Mouse (Mus musculus): Measurements from ENCODE around the gene Serping1.

The Serping1 gene

DNA sequence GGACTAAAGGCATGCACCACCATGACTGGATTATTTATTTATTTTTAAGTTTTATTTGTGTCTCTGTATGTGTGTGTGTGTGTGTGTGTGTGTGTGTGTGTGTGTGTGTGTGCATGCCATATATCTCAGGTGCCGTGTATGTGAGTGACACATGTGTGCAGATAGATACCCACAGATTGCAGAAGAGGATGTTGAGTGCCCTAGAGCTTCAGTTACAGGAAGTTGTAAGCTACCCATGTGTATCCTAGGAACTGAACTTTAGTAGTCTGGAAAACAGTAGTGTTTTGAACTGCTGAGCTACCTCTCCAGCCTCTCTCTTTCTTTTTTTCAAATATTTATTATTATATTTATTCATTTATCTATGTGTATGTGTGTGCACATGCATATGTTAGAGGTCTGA lies 8.1 kb upstream of the Serping1 start:
- DNase-seq (ENCODE audit: extremely low read depth, low read depth, low spot score) = no peak

GRCm38 (mm10) chr2:84779210-84779609 lies 4.0 kb upstream of the Serping1 start:
- no peak for DNase-seq (ENCODE audit: extremely low read depth, low read depth, low spot score)

GRCm38 (mm10) chr2:84777706-84778105 lies 2.5 kb upstream of the Serping1 start:
- no peak for DNase-seq (ENCODE audit: extremely low read depth, low read depth, low spot score)

- DNase-seq (ENCODE audit: extremely low read depth, low read depth, low spot score) = no peak
Measured at GRCm38 (mm10) chr2:84775665-84776064, 421 bp upstream of the Serping1 start.

DNA sequence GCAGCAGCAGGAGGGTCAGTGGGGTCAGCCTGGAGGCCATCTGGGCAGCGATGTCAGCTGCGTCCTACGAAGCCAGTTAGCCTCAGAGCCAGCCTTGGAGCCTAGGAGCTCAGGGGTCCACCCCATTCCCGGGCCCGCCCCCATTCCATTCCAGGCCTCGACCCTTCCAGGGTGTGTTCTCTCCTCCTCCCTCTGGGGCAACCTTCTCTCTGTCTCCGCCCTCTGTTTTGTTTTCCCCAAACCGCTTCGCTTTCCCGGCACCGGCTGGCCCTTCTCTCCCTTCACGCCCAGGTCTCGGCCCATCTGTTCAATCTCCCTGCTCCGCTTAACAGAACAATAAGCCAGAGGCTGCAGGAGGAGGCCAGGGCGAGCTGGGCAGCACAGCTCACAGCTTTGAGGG lies 493 bp downstream of the Serping1 start:
- no peak for DNase-seq (ENCODE audit: extremely low read depth, low read depth, low spot score)

GRCm38 (mm10) chr2:84773195-84773594 lies 2.0 kb downstream of the Serping1 start:
- no peak for DNase-seq (ENCODE audit: extremely low read depth, low read depth, low spot score)

DNA sequence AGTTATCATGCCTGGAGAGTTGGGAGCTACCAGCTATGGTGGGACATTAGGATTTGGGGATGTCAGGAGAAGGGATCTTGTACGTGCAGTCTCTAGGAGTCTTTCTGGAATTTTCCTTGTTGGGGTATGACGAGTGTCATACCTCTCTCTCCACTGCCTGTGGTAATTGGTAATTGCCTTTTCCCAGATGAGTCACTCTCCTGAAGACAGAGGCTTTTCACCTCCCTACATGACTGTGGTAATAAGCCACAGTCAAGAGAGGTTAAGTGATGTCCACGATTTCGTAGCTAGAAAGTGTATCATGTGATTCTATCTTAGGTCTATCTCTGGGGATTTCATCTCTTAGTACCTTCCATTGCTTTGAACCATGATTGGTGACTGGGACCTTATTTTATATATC lies 2.8 kb downstream of the Serping1 start:
- DNase-seq (ENCODE audit: extremely low read depth, low read depth, low spot score) = no peak

DNA sequence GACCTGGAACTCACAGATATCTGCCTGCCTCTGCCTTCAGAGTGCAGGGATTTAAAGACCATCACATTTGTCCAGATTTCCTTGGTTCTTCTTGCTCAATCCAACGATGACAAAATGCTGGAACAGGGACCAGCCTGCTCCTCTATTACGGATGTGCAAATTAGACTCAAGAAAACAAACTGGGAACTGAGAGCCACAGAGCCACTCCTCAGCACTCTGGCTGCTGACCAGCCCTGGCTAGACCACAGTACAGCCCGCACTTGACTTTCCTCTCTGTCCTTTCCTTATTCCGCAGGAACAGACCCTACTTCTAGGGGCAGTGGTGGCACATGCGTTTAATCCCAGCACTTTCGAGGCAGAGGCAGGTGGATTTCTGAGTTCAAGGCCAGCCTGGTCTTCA lies 4.7 kb downstream of the Serping1 start:
- DNase-seq (ENCODE audit: extremely low read depth, low read depth, low spot score) = no peak

DNA sequence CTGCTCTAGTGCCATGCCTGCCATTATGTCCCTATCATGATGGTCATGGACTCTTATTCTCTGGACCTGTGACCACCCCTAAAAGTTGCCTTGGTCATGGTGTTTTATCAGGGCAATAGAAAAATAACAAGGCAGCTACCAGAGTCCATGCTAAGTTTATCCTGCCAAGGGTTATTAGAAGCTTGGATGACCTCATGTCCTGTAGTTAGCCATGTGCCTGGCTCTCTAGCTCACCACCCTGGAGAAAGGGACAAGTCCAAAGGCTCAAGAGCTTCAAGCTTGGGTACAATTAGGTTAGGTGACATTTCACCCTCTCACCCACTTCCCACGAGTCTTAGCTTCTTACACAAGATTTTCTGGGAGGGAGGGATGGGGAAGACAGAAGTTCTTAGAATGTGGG lies 12.4 kb downstream of the Serping1 start:
- no peak for DNase-seq (ENCODE audit: extremely low read depth, low read depth, low spot score)

- no peak for DNase-seq (ENCODE audit: extremely low read depth, low read depth, low spot score)
Measured at GRCm38 (mm10) chr2:84762295-84762694, 12.9 kb downstream of the Serping1 start.

DNA sequence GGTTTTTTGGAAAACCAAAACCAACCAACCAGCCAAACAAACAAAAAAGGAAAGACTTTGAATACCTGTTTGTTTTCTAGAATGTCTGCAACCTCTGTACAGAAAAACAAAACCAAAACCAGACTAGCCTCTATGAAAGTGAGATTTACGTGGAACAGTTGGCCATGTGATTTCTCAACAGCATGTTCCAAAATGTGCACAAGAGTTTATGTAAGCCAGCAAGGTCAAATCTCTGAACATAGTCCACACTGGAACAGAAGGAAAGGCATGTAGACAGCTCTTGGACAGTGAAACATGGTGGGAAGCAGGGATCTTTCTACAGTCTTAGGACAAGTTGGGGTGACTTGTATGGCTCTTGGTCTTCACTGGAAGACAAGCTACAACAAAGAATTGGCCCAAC lies 13.4 kb downstream of the Serping1 start:
- DNase-seq (ENCODE audit: extremely low read depth, low read depth, low spot score) = no peak

DNA sequence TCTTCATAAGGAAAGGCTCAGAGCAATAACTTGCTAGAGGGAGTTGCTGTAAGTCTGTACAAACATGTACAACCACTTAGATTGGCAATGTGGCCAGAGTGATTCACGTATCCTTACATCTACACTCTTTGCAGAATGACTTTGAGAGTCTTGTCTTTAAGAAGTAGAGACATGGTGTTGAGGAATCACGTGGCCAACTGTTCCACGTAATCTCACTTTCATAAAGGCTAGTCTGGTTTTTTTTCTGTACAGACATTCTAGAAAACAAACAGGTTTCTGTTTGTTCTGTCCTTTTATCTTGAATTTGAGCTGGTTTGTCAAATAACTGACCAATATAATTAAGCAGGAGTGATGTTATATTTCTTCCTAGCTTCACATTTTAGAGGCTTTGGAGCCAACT lies 13.9 kb downstream of the Serping1 start:
- no peak for DNase-seq (ENCODE audit: extremely low read depth, low read depth, low spot score)

DNA sequence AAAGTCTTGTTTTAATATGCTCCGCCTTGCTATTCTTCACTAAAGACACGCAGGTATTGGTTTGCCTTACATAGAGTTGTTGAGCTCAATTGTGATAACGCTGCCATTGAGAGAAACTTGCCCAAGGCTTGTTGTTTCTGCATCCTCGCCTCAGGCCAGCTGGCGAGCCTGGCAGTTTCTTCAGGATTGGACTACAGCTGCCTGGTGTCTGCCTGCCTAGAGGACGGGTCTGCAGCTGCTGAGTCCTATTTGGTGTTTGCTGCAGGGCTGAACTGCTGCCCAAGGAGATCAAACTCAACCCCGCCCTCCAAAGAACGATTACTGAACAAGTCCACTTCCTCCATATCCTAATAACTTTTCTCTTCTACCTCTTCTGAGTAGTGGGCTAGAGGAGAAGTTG lies 14.5 kb downstream of the Serping1 start:
- DNase-seq (ENCODE audit: extremely low read depth, low read depth, low spot score) = no peak

DNA sequence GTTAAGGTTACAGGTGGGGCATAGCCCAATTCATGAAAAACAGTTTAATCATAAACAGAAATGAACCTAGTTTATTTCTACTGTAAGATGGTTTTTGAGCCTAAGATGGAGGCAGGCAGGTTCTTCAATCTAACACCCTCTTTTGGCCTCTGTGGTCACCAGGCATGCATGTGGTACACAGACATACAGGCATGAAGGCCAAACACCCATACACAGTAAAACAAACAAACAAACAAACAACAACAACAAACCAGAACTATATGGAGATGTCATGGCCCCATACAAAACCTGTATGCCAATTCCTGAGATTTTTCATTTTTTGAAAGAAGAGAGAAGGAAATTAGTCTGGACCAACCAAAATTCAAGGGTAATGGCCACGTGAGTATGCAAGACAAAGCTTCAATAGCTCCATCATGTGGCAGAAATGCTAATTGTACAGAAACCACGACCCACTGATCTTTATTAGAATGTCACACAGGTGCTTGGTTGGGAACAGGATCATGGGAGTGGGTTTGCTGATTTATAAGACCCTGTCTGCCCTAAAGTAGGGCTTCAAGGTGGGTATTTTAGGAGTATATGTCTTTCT lies 16.6 kb downstream of the Serping1 start:
- no peak for DNase-seq (ENCODE audit: extremely low read depth, low read depth, low spot score)

DNA sequence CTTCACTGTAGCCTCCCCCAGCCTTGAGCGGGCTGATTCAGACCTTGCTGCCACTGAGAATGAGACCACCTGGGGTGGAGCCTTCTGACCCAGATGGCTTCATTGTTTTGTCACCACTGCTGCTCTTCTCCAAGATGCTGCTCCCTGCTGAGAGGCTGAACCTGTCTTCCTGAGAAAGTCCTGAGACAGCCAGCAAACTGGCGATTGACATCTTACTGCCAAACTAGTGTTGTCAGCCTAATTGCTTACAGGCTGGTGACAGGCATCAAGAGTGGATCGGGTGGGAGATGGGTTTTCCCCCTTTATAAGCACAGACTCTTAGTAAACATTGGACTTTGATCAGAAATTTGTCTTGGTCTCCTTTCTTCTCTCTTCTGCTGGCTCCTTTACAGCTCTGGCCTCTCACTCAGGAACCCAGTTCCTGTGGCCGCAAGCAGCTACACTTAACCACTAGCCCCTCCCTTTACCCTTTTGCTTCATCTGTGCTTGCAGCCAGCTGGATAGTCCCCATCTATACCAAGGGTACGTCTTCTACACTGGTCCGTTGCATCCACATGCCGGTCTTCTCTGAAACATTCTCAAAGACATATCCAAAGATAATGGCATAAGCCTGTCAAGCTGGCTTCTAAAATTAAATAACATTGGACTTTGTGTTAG lies 18.1 kb downstream of the Serping1 start:
- no peak for DNase-seq (ENCODE audit: extremely low read depth, low read depth, low spot score)

GRCm38 (mm10) chr2:84756245-84756644 lies 19.0 kb downstream of the Serping1 start:
- DNase-seq (ENCODE audit: extremely low read depth, low read depth, low spot score) = no peak

GRCm38 (mm10) chr2:84750115-84750514 lies 25.1 kb downstream of the Serping1 start:
- no peak for DNase-seq (ENCODE audit: extremely low read depth, low read depth, low spot score)

- no peak for DNase-seq (ENCODE audit: extremely low read depth, low read depth, low spot score)
Measured at GRCm38 (mm10) chr2:84744126-84744525, 31.1 kb downstream of the Serping1 start.

GRCm38 (mm10) chr2:84743561-84743960 lies 31.7 kb downstream of the Serping1 start, which contains the start of gene Gm19426:
TSS of gene Gm19426 (minus strand) at chr2:84743655.
- DNase-seq (ENCODE audit: extremely low read depth, low read depth, low spot score) = no peak

DNA sequence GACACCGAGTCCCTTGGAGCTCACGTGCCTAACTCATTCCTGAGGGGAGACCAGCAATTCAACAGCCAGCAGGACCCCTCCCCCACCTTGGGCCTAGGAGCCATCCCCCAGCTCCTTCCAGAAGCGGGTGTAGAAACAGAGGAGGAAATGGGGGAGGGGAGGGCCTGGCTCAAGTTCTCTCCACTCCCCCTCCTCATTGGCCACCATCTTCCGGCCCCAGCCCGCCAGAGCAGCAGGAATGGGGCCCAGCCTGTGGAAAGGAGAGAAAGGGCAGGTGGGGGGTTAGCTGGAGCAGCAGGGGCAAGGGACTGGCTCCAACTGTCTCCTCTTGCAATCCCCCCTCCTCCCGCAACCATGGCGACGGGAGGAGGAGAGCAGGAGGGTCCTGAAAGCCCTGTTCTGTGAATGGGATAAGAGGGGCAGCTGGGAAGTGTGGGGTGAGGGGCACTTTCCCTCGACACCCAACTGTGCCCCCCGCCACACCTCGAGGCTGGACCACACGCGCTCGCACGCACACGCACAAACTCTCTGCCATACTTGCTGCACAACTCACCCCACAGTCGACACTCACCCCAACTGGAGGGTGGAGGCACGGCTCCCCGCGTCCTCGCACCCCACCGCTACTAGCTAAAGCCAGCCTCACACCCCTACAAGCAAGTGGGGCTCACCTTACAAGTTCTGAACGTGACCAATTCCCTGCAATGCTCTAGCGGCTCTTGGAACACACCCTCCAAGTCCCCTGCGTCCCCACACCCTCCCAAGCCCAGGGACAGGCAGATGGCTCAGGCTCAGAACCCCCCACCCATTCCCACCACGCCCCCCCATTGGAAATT lies 32.6 kb downstream of the Serping1 start:
- DNase-seq (ENCODE audit: extremely low read depth, low read depth, low spot score) = no peak

- no peak for DNase-seq (ENCODE audit: extremely low read depth, low read depth, low spot score)
Measured at GRCm38 (mm10) chr2:84741841-84742450, 33.3 kb downstream of the Serping1 start.
